Mouse (Mus musculus): ENCODE data around the gene Triobp. TPM values are rescaled to one million over a fixed set of nuclear protein-coding genes. Genes with fewer than 3 reads are reported as not detected.

The Triobp gene
- polyA plus RNA-seq (2015; fragmentation: Nextera tagmentation; extraction: Ambion mirVana), result 30.5 and 33.0 TPM in 2 replicates

- H3K27ac ChIP-seq, result no peak within 1 kb of the TSS
- DNase-seq (ENCODE audit: low spot score) (peak; percentile 99), ATAC-seq (replicated peaks; ENCODE audit: low FRiP score, low read depth) (peak; percentile 97)
- peak within 1 kb of the TSS; percentile 28 for H3K4me3 ChIP-seq (replicated peaks; ENCODE audit: low read depth, low read length)
- peaks cover 7% of the 10 kb centered on the region; the same call in 1 of the 2 replicates for H3K4me1 ChIP-seq (replicated peaks; ENCODE audit: insufficient read depth, low read length)
- H3K4me2 ChIP-seq (ENCODE audit: low read length), result peak within 1 kb of the TSS; percentile 76
- H3K9me3 ChIP-seq (replicated peaks; ENCODE audit: low read length), result no peaks in the 10 kb centered on the region
- no peak for TF ChIP-seq CTCF (IDR thresholded peaks at IDR 0.05; ENCODE audit: low read depth)
- under 1% methylated on average over 24 of the region's 24 CpGs for WGBS
- no peaks in the 10 kb centered on the region for H3K27me3 ChIP-seq (ENCODE audit: insufficient read depth, low read length)
- H3K9ac ChIP-seq (ENCODE audit: low read depth, low read length), result peak within 1 kb of the TSS; percentile 47; the same call in 1 of the 2 replicates
- no peaks in the 10 kb centered on the region for H3K36me3 ChIP-seq (ENCODE audit: insufficient read depth, low read length)
These were observed at the start of gene Triobp for GRCm38 (mm10) chr15:78947657-78948056. Gene Triobp, plus strand, starts transcription at chr15:78947724.

GRCm38 (mm10) chr15:78898507-78899001, 49.0 kb upstream of the Triobp start:
- H3K27ac ChIP-seq, result peak overlapping the region; percentile 51
- H3K9ac ChIP-seq (ENCODE audit: low read depth, low read length), result no peak overlapping the region
- 48% methylated on average over 6 of the region's 6 CpGs for WGBS
- ATAC-seq (replicated peaks; ENCODE audit: low FRiP score, low read depth) (no peak), DNase-seq (ENCODE audit: low spot score) (peak; percentile 50)
- H3K36me3 ChIP-seq (ENCODE audit: insufficient read depth, low read length), result peaks cover 4% of the 10 kb centered on the region; the same call in 1 of the 2 replicates
- TF ChIP-seq CTCF (IDR thresholded peaks at IDR 0.05; ENCODE audit: low read depth), result no peak
- peaks cover 37% of the 10 kb centered on the region for H3K4me1 ChIP-seq (replicated peaks; ENCODE audit: insufficient read depth, low read length)
- no peaks in the 10 kb centered on the region for H3K9me3 ChIP-seq (replicated peaks; ENCODE audit: low read length)
- H3K4me2 ChIP-seq (ENCODE audit: low read length), result peak overlapping the region; percentile 83; the same call in 1 of the 2 replicates
- H3K27me3 ChIP-seq (ENCODE audit: insufficient read depth, low read length), result no peaks in the 10 kb centered on the region
- H3K4me3 ChIP-seq (replicated peaks; ENCODE audit: low read depth, low read length), result no peak overlapping the region

DNA sequence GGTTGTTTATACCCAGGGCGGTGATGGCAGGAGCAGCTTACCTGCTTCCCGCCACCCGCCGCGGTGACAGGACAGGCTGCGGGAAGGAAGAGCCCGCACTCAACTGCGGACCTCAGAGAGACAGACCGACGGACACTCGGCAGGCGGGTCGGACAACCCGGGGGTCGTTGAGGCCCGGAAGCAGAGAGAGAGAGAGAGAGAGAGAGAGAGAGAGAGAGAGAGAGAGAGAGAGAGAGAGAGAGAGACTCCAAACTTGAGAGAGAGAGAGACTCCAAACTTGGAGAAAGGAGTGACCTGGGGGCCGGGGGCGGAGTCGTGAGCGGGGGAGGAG, 48.1 kb upstream of the Triobp start, which contains the start of gene Gm49510:
Gene Gm49510 (plus strand): TSS at position 259 of the 331 bp plus-strand sequence.
- ATAC-seq (replicated peaks; ENCODE audit: low FRiP score, low read depth), result no peak
- 0 out of 2 replicates have a peak, but pooled peaks cover 5% of the 10 kb centered on the region for H3K36me3 ChIP-seq (ENCODE audit: insufficient read depth, low read length)
- no peak for DNase-seq (ENCODE audit: low spot score)
- peak within 1 kb of the TSS; percentile 75 for H3K27ac ChIP-seq
- peak within 1 kb of the TSS; percentile 77 for H3K4me3 ChIP-seq (replicated peaks; ENCODE audit: low read depth, low read length)
- no peaks in the 10 kb centered on the region for H3K9me3 ChIP-seq (replicated peaks; ENCODE audit: low read length)
- peaks cover 34% of the 10 kb centered on the region for H3K4me1 ChIP-seq (replicated peaks; ENCODE audit: insufficient read depth, low read length)
- no peak for TF ChIP-seq CTCF (IDR thresholded peaks at IDR 0.05; ENCODE audit: low read depth)
- H3K27me3 ChIP-seq (ENCODE audit: insufficient read depth, low read length), result no peaks in the 10 kb centered on the region
- peak within 1 kb of the TSS; percentile 72 for H3K9ac ChIP-seq (ENCODE audit: low read depth, low read length)
- 1% methylated on average over 16 of the region's 20 CpGs for WGBS
- peak within 1 kb of the TSS; percentile 83 for H3K4me2 ChIP-seq (ENCODE audit: low read length)

DNA sequence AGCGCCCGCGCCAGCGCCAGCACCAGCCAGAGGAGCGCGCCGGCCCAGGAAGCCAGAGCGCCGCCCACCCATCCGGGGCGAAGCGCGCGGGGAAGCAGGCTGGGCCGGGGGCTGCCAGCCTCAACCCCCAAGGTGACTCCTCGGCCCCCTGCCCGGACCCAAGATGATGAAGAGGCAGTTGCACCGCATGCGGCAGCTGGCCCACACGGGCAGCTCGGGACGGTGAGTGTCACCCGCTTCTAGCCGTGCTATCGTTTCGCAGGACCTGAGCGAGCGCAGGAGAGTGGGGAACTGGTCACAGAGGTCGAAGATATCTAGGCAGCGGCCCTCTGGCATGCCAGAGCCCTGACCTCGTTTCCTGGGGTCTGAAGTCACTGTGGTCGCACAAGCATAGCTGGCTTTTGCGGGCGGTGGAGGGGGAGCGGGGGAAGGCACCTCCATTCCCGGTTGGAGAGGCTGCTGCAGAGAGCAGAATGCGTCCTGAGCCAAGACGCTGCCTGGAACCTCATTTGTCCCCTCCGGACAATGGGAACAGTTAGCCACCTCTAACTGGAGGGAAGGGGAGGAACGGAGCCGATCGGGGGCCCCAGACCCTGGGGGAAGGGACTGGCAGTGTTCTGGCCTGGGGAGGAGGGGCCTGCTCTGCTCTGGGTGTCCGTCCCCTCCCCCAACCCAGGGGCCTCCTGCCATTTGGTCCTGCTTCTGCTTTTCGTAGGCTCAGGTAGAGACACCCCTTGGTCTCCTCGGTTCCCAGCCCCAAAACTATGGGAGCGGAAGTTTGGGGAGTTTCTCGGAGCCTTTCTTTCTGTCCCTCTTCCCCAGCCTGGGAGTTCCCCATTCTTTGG, 47.6 kb upstream of the Triobp start, which contains the start of gene Sh3bp1:
Gene Sh3bp1 (plus strand): TSS at position 29 of the 845 bp plus-strand sequence.
- WGBS, result 1% methylated on average over 46 of the region's 47 CpGs
- Histone ChIP-seq H3K9me3 (replicated peaks; ENCODE audit: low read length) (no peaks in the 10 kb centered on the region), H3K27me3 (ENCODE audit: insufficient read depth, low read length) (no peaks in the 10 kb centered on the region), H3K4me2 (ENCODE audit: low read length) (peak within 1 kb of the TSS; percentile 83), H3K9ac (ENCODE audit: low read depth, low read length) (peak within 1 kb of the TSS; percentile 72), H3K4me3 (replicated peaks; ENCODE audit: low read depth, low read length) (peak within 1 kb of the TSS; percentile 77), H3K36me3 (ENCODE audit: insufficient read depth, low read length) (peaks cover 10% of the 10 kb centered on the region; the same call in 1 of the 2 replicates), H3K27ac (peak within 1 kb of the TSS; percentile 75), H3K4me1 (replicated peaks; ENCODE audit: insufficient read depth, low read length) (peaks cover 28% of the 10 kb centered on the region; the same call in 1 of the 2 replicates)
- peak; percentile 86 for DNase-seq (ENCODE audit: low spot score)
- no peak for TF ChIP-seq CTCF (IDR thresholded peaks at IDR 0.05; ENCODE audit: low read depth)
- ATAC-seq (replicated peaks; ENCODE audit: low FRiP score, low read depth), result no peak

DNA sequence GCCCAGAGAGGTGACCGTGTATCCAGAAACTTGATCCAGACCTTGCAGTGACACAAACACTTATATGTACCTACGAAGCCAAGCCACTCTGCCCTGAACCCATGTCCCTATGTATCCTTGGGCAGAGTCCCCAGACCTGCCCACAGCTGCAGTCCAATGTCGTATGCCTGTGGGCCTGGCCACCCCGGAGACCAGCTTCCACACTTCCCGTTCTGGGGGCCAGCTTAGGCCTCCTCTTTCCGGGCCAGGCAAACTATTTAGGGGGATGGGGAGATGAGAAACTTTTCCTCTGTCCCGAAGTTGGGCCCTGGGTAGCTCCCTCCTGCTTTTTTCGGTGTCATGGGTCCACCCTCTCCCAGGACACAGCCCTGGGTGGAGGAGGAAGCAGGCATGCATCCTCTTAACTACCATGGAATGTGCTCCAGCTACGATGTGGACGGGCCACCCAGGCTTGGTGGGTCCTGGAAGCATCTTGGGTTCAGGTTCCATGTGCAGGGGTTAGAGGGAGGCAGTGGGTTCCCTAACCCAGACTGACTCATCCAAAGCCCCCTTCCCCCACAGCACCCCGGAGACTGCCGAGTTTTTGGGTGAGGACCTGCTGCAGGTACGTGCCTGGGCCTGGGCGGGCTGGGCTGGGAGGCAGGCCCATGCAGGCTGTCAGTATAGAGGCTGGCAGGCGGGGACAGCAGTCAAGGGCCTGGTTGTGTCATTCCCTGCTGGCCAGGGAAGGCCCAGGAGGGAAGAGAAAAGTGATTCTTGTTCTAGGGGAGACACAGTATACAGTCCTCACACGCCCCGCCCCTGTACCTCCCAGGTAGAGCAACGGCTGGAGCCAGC, 46.7 kb upstream of the Triobp start:
- Histone ChIP-seq H3K9me3 (replicated peaks; ENCODE audit: low read length) (no peaks in the 10 kb centered on the region), H3K4me1 (replicated peaks; ENCODE audit: insufficient read depth, low read length) (peaks cover 28% of the 10 kb centered on the region; the same call in 1 of the 2 replicates)
- 15% methylated on average over 18 of the region's 18 CpGs for WGBS

More for the DNA sequence above, 46.7 kb upstream of the Triobp start:
- H3K9ac ChIP-seq (ENCODE audit: low read depth, low read length), result peak overlapping the region; percentile 72
- H3K4me3 ChIP-seq (replicated peaks; ENCODE audit: low read depth, low read length), result peak overlapping the region; percentile 77
- ATAC-seq (replicated peaks; ENCODE audit: low FRiP score, low read depth), result no peak
- DNase-seq (ENCODE audit: low spot score), result no peak
- H3K27me3 ChIP-seq (ENCODE audit: insufficient read depth, low read length), result no peaks in the 10 kb centered on the region
- peak overlapping the region; percentile 75 for H3K27ac ChIP-seq
- peaks cover 18% of the 10 kb centered on the region; the same call in 1 of the 2 replicates for H3K36me3 ChIP-seq (ENCODE audit: insufficient read depth, low read length)
- TF ChIP-seq CTCF (IDR thresholded peaks at IDR 0.05; ENCODE audit: low read depth), result no peak
- H3K4me2 ChIP-seq (ENCODE audit: low read length), result peak overlapping the region; percentile 83

All from kidney, postnatal 0 days (tissue).